Mouse (Mus musculus) urinary bladder, postnatal 36 days (tissue): ENCODE results near the gene Atp11c.

Source experiments
- DNase-seq, 2 experiments: peaks; one replicate each; pipeline ENCODE4 v3.0.0; 2022; ENCODE audit warnings: low spot score in 2 of 2, mixed read lengths in 1 of 2

Atp11c gene

DNA sequence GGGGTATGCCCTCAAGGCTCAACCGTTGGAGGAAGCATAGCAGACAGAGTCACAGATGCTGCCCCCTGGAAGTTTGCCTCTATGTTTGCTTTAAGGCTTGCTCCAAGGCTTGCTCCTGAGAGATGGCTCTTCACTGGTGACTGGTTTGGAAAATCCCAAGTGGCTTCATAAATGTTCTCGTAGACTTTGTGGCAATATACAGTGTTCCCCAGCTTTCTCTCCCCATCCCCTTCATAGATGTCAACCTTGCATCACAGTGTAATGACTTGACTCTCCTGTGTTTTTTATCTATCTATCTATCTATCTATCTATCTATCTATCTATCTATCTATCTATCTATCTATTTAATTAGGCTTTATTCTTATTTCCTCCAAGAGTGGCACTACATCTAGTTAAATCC is at the start of gene Atp11c:
Gene Atp11c (minus strand): TSS at position 101 of the 400 bp plus-strand sequence.
- DNase-seq, result no peak

GRCm38 (mm10) chrX:60609202-60609601 is 16.7 kb upstream of the Atp11c start:
- no peak for DNase-seq

DNA sequence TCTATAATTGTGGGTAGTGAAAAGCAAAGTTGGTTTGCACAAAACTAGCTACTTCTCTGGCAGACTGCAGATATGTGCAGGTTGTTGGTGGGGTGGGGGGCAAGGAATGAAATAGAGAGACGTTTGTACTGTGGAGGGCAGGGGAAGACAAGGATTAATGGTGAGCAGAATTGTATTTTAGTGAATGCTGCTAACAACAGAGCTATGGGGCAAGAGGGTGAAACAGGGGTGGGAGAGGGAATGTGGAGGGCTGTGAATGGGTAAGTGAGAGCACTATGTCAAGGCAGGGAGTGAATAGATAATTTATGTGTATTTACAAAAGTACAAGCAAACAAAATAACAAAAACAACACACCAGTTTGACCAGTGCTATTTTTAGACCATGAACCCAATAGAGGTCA is 22.0 kb downstream of the Atp11c start:
- no peak for DNase-seq

- no peak for DNase-seq
Observed at GRCm38 (mm10) chrX:60569047-60569446, 23.5 kb downstream of the Atp11c start.

GRCm38 (mm10) chrX:60555242-60555641 is 37.3 kb downstream of the Atp11c start:
- DNase-seq, result no peak

DNA sequence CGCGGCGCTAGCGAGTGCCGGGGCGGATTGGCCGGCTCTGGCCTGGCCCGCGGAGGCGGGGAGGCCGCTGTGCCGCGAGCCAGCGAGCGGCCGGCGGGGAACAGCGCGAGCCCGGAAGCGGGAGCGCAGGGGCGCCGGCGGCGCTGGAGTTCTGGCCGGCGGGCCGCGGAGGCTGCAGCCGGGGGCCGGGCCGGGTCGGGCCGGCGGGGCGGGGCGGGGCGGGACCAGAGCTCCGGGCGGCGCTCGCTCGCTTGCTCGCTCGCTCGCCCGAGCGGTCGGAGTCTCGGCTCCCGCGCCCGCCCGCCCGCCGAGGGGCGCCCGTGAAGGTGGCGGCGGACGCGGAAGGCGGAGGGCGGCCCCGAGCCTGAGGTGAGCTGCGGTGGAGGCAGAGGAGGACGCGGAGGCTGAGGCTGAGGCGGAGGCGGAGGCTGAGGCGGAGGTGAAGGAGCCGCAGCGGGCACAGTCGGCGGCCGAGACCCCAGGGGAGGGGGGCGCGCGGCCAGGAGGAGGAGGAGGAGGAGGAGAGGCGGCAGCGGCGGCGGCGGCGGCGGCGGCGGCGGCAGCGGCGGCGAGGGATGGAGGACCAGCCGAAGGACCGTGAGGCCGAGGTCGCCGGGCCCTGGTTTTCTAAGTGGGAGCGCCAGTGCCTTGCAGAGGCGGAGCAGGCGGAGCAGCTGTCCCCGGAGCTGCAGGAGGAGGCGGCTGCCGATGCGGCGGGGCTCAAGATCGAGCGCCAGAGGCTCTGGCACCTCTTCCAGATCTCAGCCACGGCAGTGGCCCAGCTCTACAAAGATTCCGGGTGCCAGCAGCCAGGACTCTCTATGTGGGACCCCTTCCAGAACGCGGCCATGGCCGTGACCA is 44.8 kb downstream of the Atp11c start:
- DNase-seq, result peak; percentile 5 to 32

GRCm38 (mm10) chrX:60547098-60547443 is 45.4 kb downstream of the Atp11c start:
- DNase-seq, result no peak

DNA sequence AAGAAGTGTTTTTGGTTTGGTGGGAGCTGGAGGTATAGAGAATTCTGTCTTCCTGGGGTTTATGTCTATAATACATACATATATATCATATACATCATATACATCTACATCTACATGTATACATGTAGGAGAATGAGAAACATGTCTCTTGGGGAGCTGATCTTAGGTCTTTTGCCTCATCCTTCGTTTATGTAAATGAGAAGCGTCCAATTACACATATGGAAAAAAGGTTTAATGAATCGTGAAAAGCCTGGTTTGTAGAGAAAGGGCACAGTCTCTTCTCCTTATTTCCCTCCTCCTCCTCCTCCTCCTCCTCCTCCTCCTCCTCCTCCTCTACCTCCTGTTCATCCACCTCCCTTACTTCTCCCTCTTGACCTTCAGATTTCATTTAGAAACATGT is 46.6 kb downstream of the Atp11c start:
- DNase-seq, result no peak

- no peak for DNase-seq
Observed at GRCm38 (mm10) chrX:60545444-60545843, 47.1 kb downstream of the Atp11c start.

- DNase-seq, result no peak
Observed at GRCm38 (mm10) chrX:60544098-60544497, 48.4 kb downstream of the Atp11c start.

DNA sequence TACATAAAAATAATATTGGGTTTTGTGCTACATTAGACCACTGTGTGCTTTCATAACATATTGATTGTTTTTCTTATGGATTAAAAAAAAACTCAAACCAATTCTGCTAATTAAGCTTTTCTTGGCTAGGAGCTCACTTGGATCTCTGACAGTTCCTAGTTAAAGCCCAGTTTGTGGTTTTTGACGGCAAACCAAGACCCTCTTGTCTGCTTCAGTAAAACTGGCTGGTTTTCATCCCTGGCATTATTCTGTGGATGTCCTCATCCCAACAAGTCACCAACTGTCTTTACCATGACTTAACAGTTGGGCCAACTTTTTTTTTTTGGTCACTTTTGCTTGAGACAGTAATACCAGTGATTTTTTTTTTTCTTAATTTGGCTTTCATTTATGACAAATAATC is 49.6 kb downstream of the Atp11c start:
- DNase-seq, result no peak

GRCm38 (mm10) chrX:60539149-60539548 is 53.3 kb downstream of the Atp11c start, which contains the start of gene Gm7073:
Gene Gm7073 (minus strand): TSS chrX:60539249.
- no peak for DNase-seq

DNA sequence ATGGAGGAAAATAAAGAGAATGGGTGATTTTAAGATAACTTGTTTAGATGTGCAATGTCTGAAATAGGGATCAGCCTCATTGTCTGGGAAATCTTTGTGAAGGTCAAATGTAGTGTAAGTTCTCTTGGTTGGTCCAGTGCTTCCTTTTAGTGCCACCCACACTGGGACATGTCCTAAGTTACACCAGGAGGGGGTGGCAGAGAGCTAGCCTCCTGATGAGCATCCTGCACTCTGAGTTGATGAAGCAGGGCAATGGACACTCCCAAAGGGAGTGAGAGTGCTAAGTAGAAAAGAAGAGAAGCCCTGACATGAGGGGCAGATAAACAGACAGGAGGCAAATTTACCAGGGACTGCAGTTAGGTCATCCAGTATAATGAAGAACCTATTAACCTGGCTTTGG is 88.5 kb downstream of the Atp11c start:
- peak; percentile 1 to 8 for DNase-seq

DNA sequence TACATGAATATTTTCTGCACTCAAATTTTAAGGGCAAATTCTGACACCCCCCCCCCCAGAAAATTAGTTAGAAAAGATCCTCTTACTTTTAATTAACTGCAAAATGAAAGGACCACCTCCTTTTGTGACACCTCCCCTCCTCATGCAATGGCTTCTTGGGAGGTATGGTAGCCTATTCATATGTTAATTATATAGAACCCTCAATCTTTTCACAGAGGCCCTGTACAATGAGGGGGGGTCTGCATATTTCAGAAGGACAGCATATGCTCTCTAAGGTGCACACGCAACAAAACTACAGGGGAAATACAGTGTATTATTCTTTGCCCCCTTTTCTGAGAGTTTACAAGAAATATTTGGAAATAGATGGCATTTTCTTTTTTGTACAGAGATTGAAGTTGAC is 94.7 kb downstream of the Atp11c start:
- no peak for DNase-seq

DNA sequence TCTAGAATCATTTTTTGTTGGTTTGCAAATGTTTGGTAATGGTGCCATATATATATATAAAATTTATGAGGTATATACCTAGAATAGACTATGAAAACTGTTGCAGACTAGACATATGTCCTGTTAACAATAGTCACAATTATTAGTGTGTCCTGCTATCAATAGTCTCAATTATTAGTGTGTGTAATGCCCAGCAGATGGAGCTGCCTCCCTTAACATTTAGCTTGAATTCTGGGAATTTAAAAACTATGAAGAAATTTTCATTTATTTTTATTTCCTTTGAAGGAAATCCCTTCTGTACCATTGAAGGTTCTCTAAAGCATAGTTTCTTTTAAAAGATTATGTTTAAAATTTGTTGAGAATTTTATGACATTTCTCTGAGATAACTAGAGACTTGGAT is 97.2 kb downstream of the Atp11c start:
- DNase-seq, result no peak

DNA sequence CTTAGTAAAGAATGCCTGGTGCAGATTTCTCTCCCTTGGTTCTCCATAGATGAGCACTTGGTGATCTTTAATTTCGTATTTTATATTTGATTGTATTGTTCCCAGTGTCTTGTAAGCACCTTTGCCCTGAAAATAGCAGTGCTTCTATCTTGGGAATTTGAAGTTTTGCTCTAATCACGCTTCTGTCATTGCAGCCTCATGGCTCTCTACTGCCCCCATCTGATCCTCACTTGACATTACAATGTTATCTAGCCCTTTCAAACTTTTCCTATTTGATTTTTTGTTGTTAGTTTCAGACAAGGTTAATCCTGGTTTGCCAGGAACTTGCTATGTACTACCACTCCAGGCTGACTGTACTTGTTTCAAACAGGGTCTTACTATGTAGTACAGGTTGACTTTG is 128.7 kb downstream of the Atp11c start:
- no peak for DNase-seq

DNA sequence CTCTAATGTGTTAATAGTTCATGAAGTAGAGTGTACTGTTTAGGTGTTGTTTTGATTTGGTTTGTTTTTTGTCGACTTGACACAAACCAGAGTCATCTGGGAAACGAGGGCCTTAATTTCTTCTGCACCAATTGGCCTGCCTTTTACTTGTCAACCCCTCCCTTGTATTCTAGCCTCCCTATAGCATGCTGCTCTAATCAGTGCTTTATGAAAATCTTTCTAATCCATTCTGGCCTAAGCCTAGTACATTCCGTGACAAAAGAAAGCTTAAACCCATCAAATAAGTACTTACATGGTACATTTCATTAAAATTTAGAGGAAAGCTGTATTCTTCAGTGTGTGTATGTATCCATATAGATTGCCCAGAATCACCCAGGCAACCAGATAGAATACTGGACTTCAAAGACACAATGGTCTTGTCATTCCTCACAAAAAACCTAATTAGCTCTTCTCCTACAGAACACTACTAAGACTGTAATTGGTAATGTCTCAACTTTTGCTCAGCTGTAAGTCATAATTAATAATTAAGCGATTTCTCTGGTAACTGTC is 177.9 kb downstream of the Atp11c start:
- no peak for DNase-seq

GRCm38 (mm10) chrX:60405681-60406080 is 186.8 kb downstream of the Atp11c start:
- DNase-seq, result no peak

DNA sequence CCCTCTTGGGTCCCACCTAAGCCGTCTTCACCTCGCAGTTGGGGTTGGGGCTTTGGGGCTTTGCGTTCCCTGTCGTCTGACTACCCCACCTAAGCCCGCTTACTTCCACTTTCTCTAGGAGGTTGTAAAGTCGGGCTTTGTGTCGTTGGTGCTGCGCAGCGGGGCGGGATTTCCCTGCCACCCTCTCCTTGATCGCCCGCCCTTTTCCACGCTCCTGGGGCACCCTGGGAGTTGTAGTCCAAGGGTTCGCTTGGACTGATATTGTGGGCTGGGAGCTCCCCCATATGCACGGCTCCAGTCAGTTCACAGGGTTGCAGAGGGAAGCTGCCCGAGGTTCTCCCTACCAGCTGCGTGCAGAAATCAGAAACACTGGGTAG is 187.8 kb downstream of the Atp11c start:
- peak; percentile 78 to 89 for DNase-seq

DNA sequence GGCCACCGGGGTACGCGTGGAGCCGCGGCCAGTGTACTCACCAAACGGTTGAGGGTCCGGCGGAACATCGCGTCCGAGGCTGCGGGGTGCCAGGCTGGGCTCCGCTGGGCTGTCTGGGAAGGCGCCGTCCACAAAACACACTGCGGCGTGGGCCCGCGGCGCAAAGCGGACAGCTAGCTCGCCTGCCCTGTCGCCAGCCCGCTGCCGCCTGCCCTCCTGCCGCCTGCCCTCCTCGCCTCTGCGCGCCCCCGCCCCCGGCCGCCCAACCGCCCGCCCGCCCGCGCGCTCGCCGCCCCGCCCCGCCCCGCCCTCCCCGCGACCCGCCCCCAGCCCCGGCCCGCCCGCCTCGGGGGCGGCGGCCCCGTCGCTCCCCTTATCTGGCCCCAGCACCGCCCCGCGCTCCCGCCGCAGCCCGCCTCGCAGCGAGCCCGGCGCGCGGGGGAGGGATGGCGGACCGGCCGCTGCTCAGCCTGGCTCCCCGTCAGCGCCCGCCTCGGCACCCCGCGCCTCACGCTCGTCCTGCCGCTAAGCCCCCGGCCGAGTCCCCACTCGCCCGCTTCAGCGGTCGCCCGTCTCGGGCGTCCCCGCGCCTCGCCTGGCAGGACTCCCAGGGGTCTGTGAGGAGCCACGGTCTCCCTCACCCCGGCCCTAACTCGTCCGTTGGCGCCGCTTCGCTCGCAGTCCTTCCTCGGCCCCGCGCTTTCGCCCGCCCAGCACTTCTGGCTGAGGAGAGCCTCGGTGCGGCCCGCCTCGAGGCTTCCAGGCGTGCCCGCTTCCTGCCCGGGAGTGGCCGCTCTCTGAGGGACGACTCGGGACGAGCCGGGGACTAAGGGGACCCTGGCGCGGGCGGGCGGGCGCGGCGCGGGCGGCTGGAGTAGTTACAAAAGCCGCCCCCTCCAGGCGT is 188.5 kb downstream of the Atp11c start:
- peak; percentile 44 to 57 for DNase-seq

GRCm38 (mm10) chrX:60403062-60403763 is 189.3 kb downstream of the Atp11c start:
- DNase-seq, result no peak

GRCm38 (mm10) chrX:60394292-60394691 is 198.2 kb downstream of the Atp11c start:
- DNase-seq, result no peak
